Mouse (Mus musculus): ENCODE data around the gene Zfp385a. TPM values are rescaled to one million over a fixed set of nuclear protein-coding genes. Genes with fewer than 3 reads are reported as not detected.

The Zfp385a gene
- polyA plus RNA-seq, 1 experiment: 26.8 TPM

GRCm38 (mm10) chr15:103371741-103372140 is 31.8 kb upstream of the Zfp385a start:
- no peak overlapping the region for H3K4me3 ChIP-seq (ENCODE audit: low read depth, low read length)
- H3K9ac ChIP-seq (ENCODE audit: low read depth, poor library complexity, severe bottlenecking): no peak overlapping the region
- no peaks in the 10 kb centered on the region for H3K27me3 ChIP-seq (ENCODE audit: control insufficient read depth, insufficient read depth, low read length, poor library complexity, severe bottlenecking)
- H3K4me1 ChIP-seq (ENCODE audit: control insufficient read depth, insufficient read depth, low read length): peaks cover 6% of the 10 kb centered on the region
- H3K36me3 ChIP-seq (ENCODE audit: control insufficient read depth, insufficient read depth, low read length, poor library complexity, severe bottlenecking): no peaks in the 10 kb centered on the region
- TF ChIP-seq CTCF (IDR thresholded peaks at IDR 0.05; ENCODE audit: low read depth, low read length): no peak
- no peak for TF ChIP-seq EP300 (IDR thresholded peaks at IDR 0.05; ENCODE audit: insufficient read depth, low read depth, low read length)
- TF ChIP-seq POLR2A (IDR thresholded peaks at IDR 0.05; ENCODE audit: insufficient read depth, low read length): no peak
- H3K27ac ChIP-seq (ENCODE audit: insufficient read depth, low read length): no peak overlapping the region
- no peaks in the 10 kb centered on the region for H3K9me3 ChIP-seq (replicated peaks; ENCODE audit: control insufficient read depth, insufficient read depth, low read length, poor library complexity, severe bottlenecking)

- no peaks in the 10 kb centered on the region for H3K27me3 ChIP-seq (ENCODE audit: control insufficient read depth, insufficient read depth, low read length, poor library complexity, severe bottlenecking)
- no peak overlapping the region for H3K4me3 ChIP-seq (ENCODE audit: low read depth, low read length)
- peaks cover 6% of the 10 kb centered on the region for H3K4me1 ChIP-seq (ENCODE audit: control insufficient read depth, insufficient read depth, low read length)
- no peak overlapping the region for H3K27ac ChIP-seq (ENCODE audit: insufficient read depth, low read length)
- no peak overlapping the region for H3K9ac ChIP-seq (ENCODE audit: low read depth, poor library complexity, severe bottlenecking)
- no peak for TF ChIP-seq CTCF (IDR thresholded peaks at IDR 0.05; ENCODE audit: low read depth, low read length)
- no peak for TF ChIP-seq POLR2A (IDR thresholded peaks at IDR 0.05; ENCODE audit: insufficient read depth, low read length)
- TF ChIP-seq EP300 (IDR thresholded peaks at IDR 0.05; ENCODE audit: insufficient read depth, low read depth, low read length): no peak
- H3K36me3 ChIP-seq (ENCODE audit: control insufficient read depth, insufficient read depth, low read length, poor library complexity, severe bottlenecking): no peaks in the 10 kb centered on the region
- no peaks in the 10 kb centered on the region for H3K9me3 ChIP-seq (replicated peaks; ENCODE audit: control insufficient read depth, insufficient read depth, low read length, poor library complexity, severe bottlenecking)
Observed at GRCm38 (mm10) chr15:103371208-103371607, 31.3 kb upstream of the Zfp385a start.

GRCm38 (mm10) chr15:103370462-103370861 is 30.6 kb upstream of the Zfp385a start:
- H3K4me3 ChIP-seq (ENCODE audit: low read depth, low read length): no peak overlapping the region
- H3K27ac ChIP-seq (ENCODE audit: insufficient read depth, low read length): no peak overlapping the region
- H3K36me3 ChIP-seq (ENCODE audit: control insufficient read depth, insufficient read depth, low read length, poor library complexity, severe bottlenecking): no peaks in the 10 kb centered on the region
- H3K9ac ChIP-seq (ENCODE audit: low read depth, poor library complexity, severe bottlenecking): no peak overlapping the region
- H3K9me3 ChIP-seq (replicated peaks; ENCODE audit: control insufficient read depth, insufficient read depth, low read length, poor library complexity, severe bottlenecking): no peaks in the 10 kb centered on the region
- peaks cover 6% of the 10 kb centered on the region for H3K4me1 ChIP-seq (ENCODE audit: control insufficient read depth, insufficient read depth, low read length)
- TF ChIP-seq CTCF (IDR thresholded peaks at IDR 0.05; ENCODE audit: low read depth, low read length): no peak
- no peaks in the 10 kb centered on the region for H3K27me3 ChIP-seq (ENCODE audit: control insufficient read depth, insufficient read depth, low read length, poor library complexity, severe bottlenecking)

- no peaks in the 10 kb centered on the region for H3K36me3 ChIP-seq (ENCODE audit: control insufficient read depth, insufficient read depth, low read length, poor library complexity, severe bottlenecking)
- H3K27ac ChIP-seq (ENCODE audit: insufficient read depth, low read length): no peak overlapping the region
- H3K9me3 ChIP-seq (replicated peaks; ENCODE audit: control insufficient read depth, insufficient read depth, low read length, poor library complexity, severe bottlenecking): no peaks in the 10 kb centered on the region
- peaks cover 6% of the 10 kb centered on the region for H3K4me1 ChIP-seq (ENCODE audit: control insufficient read depth, insufficient read depth, low read length)
- TF ChIP-seq POLR2A (IDR thresholded peaks at IDR 0.05; ENCODE audit: insufficient read depth, low read length): no peak
- no peak for TF ChIP-seq CTCF (IDR thresholded peaks at IDR 0.05; ENCODE audit: low read depth, low read length)
- no peak for TF ChIP-seq EP300 (IDR thresholded peaks at IDR 0.05; ENCODE audit: insufficient read depth, low read depth, low read length)
- H3K9ac ChIP-seq (ENCODE audit: low read depth, poor library complexity, severe bottlenecking): no peak overlapping the region
- H3K4me3 ChIP-seq (ENCODE audit: low read depth, low read length): no peak overlapping the region
- no peaks in the 10 kb centered on the region for H3K27me3 ChIP-seq (ENCODE audit: control insufficient read depth, insufficient read depth, low read length, poor library complexity, severe bottlenecking)
Observed at GRCm38 (mm10) chr15:103369123-103369522, 29.2 kb upstream of the Zfp385a start.

- TF ChIP-seq EP300 (IDR thresholded peaks at IDR 0.05; ENCODE audit: insufficient read depth, low read depth, low read length): no peak
- TF ChIP-seq CTCF (IDR thresholded peaks at IDR 0.05; ENCODE audit: low read depth, low read length): no peak
- TF ChIP-seq POLR2A (IDR thresholded peaks at IDR 0.05; ENCODE audit: insufficient read depth, low read length): no peak
- Histone ChIP-seq H3K36me3 (ENCODE audit: control insufficient read depth, insufficient read depth, low read length, poor library complexity, severe bottlenecking) (no peaks in the 10 kb centered on the region), H3K4me1 (ENCODE audit: control insufficient read depth, insufficient read depth, low read length) (peaks cover 6% of the 10 kb centered on the region), H3K27me3 (ENCODE audit: control insufficient read depth, insufficient read depth, low read length, poor library complexity, severe bottlenecking) (no peaks in the 10 kb centered on the region), H3K27ac (ENCODE audit: insufficient read depth, low read length) (no peak overlapping the region), H3K4me3 (ENCODE audit: low read depth, low read length) (no peak overlapping the region), H3K9ac (ENCODE audit: low read depth, poor library complexity, severe bottlenecking) (no peak overlapping the region), H3K9me3 (replicated peaks; ENCODE audit: control insufficient read depth, insufficient read depth, low read length, poor library complexity, severe bottlenecking) (no peaks in the 10 kb centered on the region)
Observed at GRCm38 (mm10) chr15:103368179-103368940, 28.5 kb upstream of the Zfp385a start.

- Histone ChIP-seq H3K27ac (ENCODE audit: insufficient read depth, low read length) (peak within 1 kb of the TSS; percentile 63; the same call in 1 of the 2 replicates), H3K4me3 (ENCODE audit: low read depth, low read length) (peak within 1 kb of the TSS; percentile 97), H3K36me3 (ENCODE audit: control insufficient read depth, insufficient read depth, low read length, poor library complexity, severe bottlenecking) (no peaks in the 10 kb centered on the region), H3K9ac (ENCODE audit: low read depth, poor library complexity, severe bottlenecking) (peak within 1 kb of the TSS; percentile 97), H3K27me3 (ENCODE audit: control insufficient read depth, insufficient read depth, low read length, poor library complexity, severe bottlenecking) (no peaks in the 10 kb centered on the region), H3K4me1 (ENCODE audit: control insufficient read depth, insufficient read depth, low read length) (peaks cover 6% of the 10 kb centered on the region), H3K9me3 (replicated peaks; ENCODE audit: control insufficient read depth, insufficient read depth, low read length, poor library complexity, severe bottlenecking) (no peaks in the 10 kb centered on the region)
- TF ChIP-seq EP300 (IDR thresholded peaks at IDR 0.05; ENCODE audit: insufficient read depth, low read depth, low read length) (no peak), CTCF (IDR thresholded peaks at IDR 0.05; ENCODE audit: low read depth, low read length) (no peak), POLR2A (IDR thresholded peaks at IDR 0.05; ENCODE audit: insufficient read depth, low read length) (no peak)
Observed at GRCm38 (mm10) chr15:103366376-103367149, 26.7 kb upstream of the Zfp385a start, which contains the start of gene Itga5. Itga5 (minus strand) TSS chr15:103366763.
